Mouse (Mus musculus) heart, postnatal 0 days (tissue): Measurements from ENCODE around the gene Ppp1r13l.

Source experiments
- CTCF ChIP-seq: IDR thresholded peaks from 2 replicates; pipeline ENCODE4 v1.5.1; 2016; ENCODE audit warnings: antibody characterized with exemption, control low read depth, low read depth
- EP300 ChIP-seq: IDR thresholded peaks from 2 replicates; pipeline ENCODE4 v1.6.1; 2016; ENCODE audit warnings: antibody characterized with exemption, low read depth

DNA sequence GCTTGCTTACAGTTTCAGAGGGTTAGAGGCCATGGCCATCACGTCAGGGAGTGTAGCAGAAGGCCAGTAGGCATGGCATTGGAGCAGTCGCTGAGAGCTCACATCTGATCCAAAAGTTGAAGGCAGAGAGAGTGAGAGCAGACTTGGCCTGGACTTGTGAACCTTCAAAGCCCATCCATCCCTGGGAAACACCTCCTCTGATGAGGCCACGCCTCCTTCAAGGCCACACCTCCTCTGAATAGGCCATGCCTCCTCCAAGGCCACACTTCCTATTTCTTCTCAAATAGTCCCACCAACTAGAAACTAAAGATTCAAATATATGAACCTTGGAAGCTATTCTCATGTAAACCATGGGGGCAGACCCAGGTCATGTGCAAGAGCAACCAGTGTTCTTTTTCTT, 24.0 kb upstream of the Ppp1r13l start:
- no peak for TF ChIP-seq CTCF
- TF ChIP-seq EP300 = no peak
